Mouse (Mus musculus) forebrain, embryonic 13.5 days (tissue): ENCODE data around the gene Cebpa. TPM values are rescaled to one million over a fixed set of nuclear protein-coding genes. Genes with fewer than 3 reads are reported as not detected.

Experiments
- ATAC-seq: fragments of 200-750 bp; cut with Nextera tagmentation; 2 replicates; pipeline ENCODE4 v1.8.0; 2017
- H3K27ac ChIP-seq: fragments of 300-500 bp; sonication (generic); 2 replicates; pipeline ENCODE4 v1.5.1; 2015; ENCODE audit warnings: inconsistent platforms, mild to moderate bottlenecking, moderate library complexity
- H3K27me3 ChIP-seq: fragments of 300-500 bp; sonication (generic); 2 replicates; pipeline ENCODE4 v1.6.1; 2015; ENCODE audit warnings: mild to moderate bottlenecking, inconsistent platforms
- H3K36me3 ChIP-seq: fragments of 300-500 bp; sonication (generic); 2 replicates; pipeline ENCODE4 v1.6.1; 2015; ENCODE audit warnings: mild to moderate bottlenecking, inconsistent platforms; ENCODE audit not compliant: poor library complexity, severe bottlenecking
- H3K4me1 ChIP-seq: fragments of 300-500 bp; sonication (generic); 2 replicates; pipeline ENCODE4 v1.6.1; 2015; ENCODE audit warnings: inconsistent platforms
- H3K4me2 ChIP-seq: fragments of 300-500 bp; sonication (generic); 2 replicates; pipeline ENCODE4 v1.6.1; 2015; ENCODE audit warnings: inconsistent platforms, mild to moderate bottlenecking, moderate library complexity
- H3K4me3 ChIP-seq: fragments of 300-500 bp; sonication (generic); 2 replicates; pipeline ENCODE4 v1.5.1; 2015; ENCODE audit warnings: mild to moderate bottlenecking, inconsistent platforms
- H3K9ac ChIP-seq: fragments of 300-500 bp; sonication (generic); 2 replicates; pipeline ENCODE4 v1.6.1; 2015; ENCODE audit warnings: mild to moderate bottlenecking, inconsistent platforms
- H3K9me3 ChIP-seq: fragments of 300-500 bp; sonication (generic); replicated peaks from 2 replicates; pipeline ENCODE4 v1.6.1; 2016; ENCODE audit warnings: inconsistent platforms
- whole genome bisulfite sequencing: fragments of 180-500 bp; shearing (Covaris S2); methylation state at CpG from one replicate; pipeline ENCODE4 v1.1.7; 2015; 5-methylcytosine and 5-hydroxymethylcytosine counted together
- polyA plus RNA-seq: library from polyadenylated mRNA; unstranded; fragments of >200 nt; fragmentation: Nextera tagmentation; extraction: Ambion mirVana; gene quantifications from 2 replicates; pipeline ENCODE4 v1.2.1, GENCODE M21; 2015

Cebpa gene
- polyA plus RNA-seq, 1 experiment from 2014 or later: 0.35 TPM

DNA sequence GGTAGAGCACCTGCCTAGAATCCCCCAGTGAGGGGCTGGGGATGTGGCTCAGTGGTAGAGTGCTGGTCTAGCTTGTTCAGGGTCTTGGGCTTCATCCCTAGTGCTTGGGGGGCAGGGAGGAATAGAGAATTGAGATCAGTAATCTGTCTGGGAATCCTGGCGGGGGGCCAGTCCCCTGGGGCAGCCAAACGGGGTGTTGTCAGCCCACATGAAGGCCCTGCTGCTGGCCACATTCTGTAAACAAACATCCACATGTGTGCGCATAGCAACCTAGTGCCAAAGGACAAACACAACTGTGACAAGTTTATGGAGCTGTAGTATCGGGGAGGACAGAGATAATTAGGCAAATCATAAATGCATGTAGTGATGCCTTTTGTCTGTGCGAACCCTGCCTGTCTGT, 15.5 kb downstream of the Cebpa start:
- Histone ChIP-seq H3K27me3 (no peaks in the 10 kb centered on the region), H3K4me1 (peaks cover 4% of the 10 kb centered on the region; the same call in 1 of the 2 replicates), H3K27ac (no peak overlapping the region), H3K4me2 (no peak overlapping the region), H3K36me3 (no peaks in the 10 kb centered on the region), H3K9me3 (no peaks in the 10 kb centered on the region), H3K4me3 (no peak overlapping the region), H3K9ac (no peak overlapping the region)
- WGBS: 41% methylated on average over 5 of the region's 5 CpGs
- no peak for ATAC-seq

DNA sequence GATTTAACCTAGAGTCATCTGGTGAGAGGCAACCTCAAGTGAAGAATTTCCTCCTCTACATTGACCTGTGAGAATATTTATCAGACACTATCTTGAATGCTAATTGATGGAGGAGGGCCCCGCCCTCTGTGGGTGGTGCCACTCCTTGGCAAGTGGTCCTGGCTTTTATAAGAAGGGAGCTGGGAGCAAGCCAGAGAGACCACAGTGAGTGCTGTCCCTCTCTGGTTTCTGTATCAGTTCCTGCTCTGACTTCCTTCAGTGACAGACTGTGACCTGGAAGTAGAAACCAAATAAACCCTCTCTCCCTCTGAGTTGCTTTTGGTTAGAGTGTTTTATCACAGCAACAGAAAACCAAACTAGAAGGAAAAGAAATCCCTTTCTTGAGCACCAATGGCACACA, 18.4 kb downstream of the Cebpa start:
- no peak overlapping the region for H3K9ac ChIP-seq
- WGBS: 96% methylated on average over 1 of the region's 1 CpGs
- no peaks in the 10 kb centered on the region for H3K36me3 ChIP-seq
- no peak overlapping the region for H3K27ac ChIP-seq
- H3K9me3 ChIP-seq: no peaks in the 10 kb centered on the region
- H3K4me1 ChIP-seq: peaks cover 4% of the 10 kb centered on the region; the same call in 1 of the 2 replicates
- ATAC-seq: no peak
- H3K27me3 ChIP-seq: no peaks in the 10 kb centered on the region
- H3K4me3 ChIP-seq: no peak overlapping the region
- H3K4me2 ChIP-seq: no peak overlapping the region

DNA sequence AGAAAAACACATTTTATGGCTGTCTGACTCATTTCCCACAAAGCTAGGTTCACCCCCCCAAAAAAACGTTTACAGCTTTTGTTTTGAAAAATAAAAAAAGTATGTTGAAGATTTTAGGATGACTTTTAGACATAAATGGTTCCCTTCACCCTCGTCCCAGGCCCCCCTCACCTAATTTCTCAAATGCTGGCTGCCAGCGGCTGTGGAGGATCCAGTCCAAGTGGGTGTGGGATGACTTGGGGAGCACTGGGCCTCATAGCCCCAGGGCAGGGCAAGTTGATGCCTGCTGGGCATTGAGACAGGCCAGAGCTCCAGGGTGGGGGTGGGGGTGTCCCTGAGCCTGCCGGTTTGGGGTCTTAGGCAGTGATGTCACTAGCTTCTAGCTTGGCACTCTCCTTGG, 19.4 kb downstream of the Cebpa start:
- Histone ChIP-seq H3K9ac (no peak overlapping the region), H3K9me3 (no peaks in the 10 kb centered on the region), H3K27ac (no peak overlapping the region), H3K36me3 (no peaks in the 10 kb centered on the region), H3K4me2 (no peak overlapping the region), H3K4me1 (peaks cover 4% of the 10 kb centered on the region; the same call in 1 of the 2 replicates), H3K27me3 (no peaks in the 10 kb centered on the region), H3K4me3 (no peak overlapping the region)
- WGBS: 57% methylated on average over 4 of the region's 4 CpGs
- ATAC-seq: no peak

DNA sequence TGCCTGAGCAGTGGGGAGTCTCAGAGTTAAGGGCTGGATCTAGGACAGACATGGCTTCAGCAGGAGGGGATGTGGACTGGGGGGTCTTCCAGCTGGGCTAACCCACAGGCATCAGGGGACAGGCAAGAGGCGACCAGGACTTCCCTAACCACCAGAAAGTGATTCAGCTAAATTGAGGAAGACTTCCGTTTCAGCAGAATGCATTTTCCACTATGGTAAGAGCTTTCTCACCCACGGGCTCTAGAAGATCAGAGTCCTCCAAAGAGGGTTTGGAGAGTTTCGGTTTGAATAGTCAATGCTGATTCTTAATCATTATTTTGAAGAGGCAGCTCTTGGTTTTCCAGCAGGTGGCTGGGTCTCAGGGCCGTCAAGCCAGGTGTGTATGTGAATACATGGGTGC, 20.8 kb downstream of the Cebpa start:
- WGBS: 83% methylated on average over 5 of the region's 5 CpGs
- Histone ChIP-seq H3K4me3 (no peak overlapping the region), H3K27ac (no peak overlapping the region), H3K4me1 (peaks cover under 1% of the 10 kb centered on the region; the same call in 1 of the 2 replicates), H3K9me3 (no peaks in the 10 kb centered on the region), H3K4me2 (no peak overlapping the region), H3K27me3 (no peaks in the 10 kb centered on the region), H3K36me3 (no peaks in the 10 kb centered on the region), H3K9ac (no peak overlapping the region)
- no peak for ATAC-seq

DNA sequence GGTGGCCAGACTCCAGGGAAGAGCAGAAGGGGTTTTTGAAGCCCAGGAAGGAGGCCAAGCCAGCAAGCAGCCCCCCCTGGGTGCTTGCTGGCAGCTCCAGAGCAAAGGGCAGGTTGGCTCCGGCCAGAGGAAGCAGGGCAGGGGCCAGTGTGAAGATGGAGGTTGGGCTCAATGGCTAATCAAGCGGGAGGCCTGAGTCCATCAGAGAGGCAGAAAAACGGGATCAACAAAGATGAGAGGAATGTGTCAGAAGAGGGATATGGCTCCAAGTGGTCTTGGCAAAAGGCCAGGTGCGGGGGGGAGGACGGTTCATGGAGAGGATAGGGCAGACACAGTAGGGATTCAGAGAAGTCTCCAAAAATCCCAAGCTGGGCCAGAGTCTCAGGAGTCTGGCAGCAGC, 22.4 kb downstream of the Cebpa start:
- ATAC-seq: no peak
- no peaks in the 10 kb centered on the region for H3K36me3 ChIP-seq
- H3K9me3 ChIP-seq: no peaks in the 10 kb centered on the region
- no peaks in the 10 kb centered on the region for H3K27me3 ChIP-seq
- H3K4me3 ChIP-seq: no peak overlapping the region
- WGBS: 56% methylated on average over 5 of the region's 5 CpGs
- H3K27ac ChIP-seq: no peak overlapping the region
- no peak overlapping the region for H3K4me2 ChIP-seq
- H3K4me1 ChIP-seq: no peaks in the 10 kb centered on the region
- H3K9ac ChIP-seq: no peak overlapping the region

DNA sequence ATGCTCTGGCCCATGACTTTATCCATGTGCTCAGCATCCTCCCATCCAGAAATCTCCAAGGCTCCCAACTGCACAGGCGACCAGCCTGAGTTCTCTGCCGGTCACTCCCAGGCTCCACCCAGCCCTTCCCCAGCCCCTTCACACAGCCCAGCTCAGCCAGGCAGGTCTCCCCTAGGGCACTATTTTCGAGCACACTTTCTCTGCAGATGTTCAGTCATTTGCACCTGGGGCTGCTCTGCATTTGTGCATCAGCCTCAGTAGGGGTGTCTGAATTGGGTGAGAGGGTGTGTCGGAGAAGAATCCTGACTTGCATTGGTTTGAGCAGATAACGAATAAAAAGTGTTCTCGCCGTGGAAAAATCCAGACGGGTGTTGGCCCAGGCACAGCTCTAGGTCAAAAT, 23.4 kb downstream of the Cebpa start:
- 73% methylated on average over 8 of the region's 8 CpGs for WGBS
- no peak for ATAC-seq
- Histone ChIP-seq H3K9me3 (no peaks in the 10 kb centered on the region), H3K27ac (no peak overlapping the region), H3K27me3 (no peaks in the 10 kb centered on the region), H3K4me1 (no peaks in the 10 kb centered on the region), H3K36me3 (no peaks in the 10 kb centered on the region), H3K4me3 (no peak overlapping the region), H3K4me2 (no peak overlapping the region), H3K9ac (no peak overlapping the region)

DNA sequence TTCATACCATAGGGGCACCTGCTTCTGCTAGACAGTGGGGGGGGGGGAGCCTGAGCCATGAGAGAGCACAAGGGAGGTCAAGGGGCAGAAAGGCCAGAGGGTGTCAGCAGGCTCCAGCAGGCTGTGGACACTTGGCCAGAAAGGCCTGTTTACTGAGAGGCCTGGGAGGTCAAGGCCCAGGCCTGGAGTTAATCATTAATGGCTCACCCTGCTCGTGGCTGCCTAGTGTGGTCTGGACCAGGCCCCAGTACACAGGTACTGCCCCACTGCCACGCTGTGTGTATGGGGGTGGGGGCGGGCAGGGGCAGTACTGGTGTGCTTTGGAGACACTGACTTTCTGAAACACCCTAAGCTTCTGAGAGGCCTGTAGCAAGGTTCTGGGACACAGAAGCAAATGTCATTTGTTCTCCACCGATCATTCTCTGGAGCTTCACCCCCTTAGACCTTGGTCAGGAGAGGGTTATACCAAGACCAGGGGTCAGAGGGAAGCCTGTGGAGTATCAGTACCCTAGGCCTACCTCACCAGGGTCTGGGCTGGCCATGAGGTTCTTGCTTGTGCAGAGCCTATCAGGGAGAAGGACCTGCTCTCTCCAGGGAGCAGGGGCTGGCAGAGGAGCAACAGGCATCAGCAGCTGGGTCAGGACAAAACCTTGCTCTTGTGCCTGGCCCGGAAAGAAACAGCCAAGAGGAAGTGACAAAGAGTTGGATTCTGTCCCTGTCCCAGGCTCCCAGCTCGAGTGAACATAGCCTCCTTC, 24.9 kb downstream of the Cebpa start:
- Histone ChIP-seq H3K4me2 (no peak overlapping the region), H3K9me3 (no peaks in the 10 kb centered on the region), H3K36me3 (no peaks in the 10 kb centered on the region), H3K9ac (no peak overlapping the region), H3K27ac (no peak overlapping the region), H3K4me3 (no peak overlapping the region), H3K27me3 (no peaks in the 10 kb centered on the region), H3K4me1 (no peaks in the 10 kb centered on the region)
- no peak for ATAC-seq
- 77% methylated on average over 6 of the region's 6 CpGs for WGBS

DNA sequence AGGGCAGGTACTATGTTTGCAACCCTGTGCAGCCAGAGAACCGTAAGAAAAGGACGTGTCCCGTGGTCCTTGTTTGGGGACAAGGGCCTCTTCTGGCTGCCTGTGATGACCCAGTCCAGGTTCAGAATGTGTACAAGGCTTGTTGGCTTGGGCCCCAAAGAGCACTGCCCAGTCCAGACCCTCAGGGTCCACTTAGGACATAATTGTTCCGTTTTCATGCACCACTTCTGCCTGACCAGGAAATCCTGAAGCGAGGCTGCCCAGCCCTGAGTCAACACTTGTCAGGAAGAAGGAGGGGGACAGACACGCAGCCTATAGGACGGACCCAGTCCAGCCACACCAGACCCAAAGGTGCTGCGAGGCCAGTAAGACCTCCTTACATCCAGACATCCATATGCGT, 26.0 kb downstream of the Cebpa start:
- no peaks in the 10 kb centered on the region for H3K4me1 ChIP-seq
- H3K4me3 ChIP-seq: no peak overlapping the region

DNA sequence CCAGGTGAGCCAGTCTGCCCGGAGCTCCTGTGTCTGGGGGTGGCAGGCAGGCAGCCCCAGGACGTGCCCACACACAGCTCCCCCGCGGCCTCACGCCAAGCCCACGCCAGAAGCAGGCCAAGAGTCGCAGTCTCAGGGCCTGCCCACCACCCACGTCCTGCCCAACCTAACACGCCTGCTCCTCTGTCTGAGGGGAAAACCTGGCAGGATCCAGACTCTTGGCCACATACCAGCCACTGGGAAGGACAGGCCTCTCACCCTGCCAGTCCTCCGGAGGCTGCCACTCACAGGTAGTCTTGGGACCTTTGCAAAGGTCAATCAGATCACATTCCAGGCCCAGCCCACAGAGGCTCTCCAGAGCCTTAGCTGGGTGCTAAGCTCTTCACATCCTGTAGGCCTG, 27.2 kb downstream of the Cebpa start:
- no peak for ATAC-seq
- Histone ChIP-seq H3K27me3 (no peaks in the 10 kb centered on the region), H3K4me3 (no peak overlapping the region), H3K4me2 (no peak overlapping the region), H3K9me3 (no peaks in the 10 kb centered on the region), H3K9ac (no peak overlapping the region), H3K27ac (no peak overlapping the region), H3K36me3 (no peaks in the 10 kb centered on the region), H3K4me1 (no peaks in the 10 kb centered on the region)
- 70% methylated on average over 10 of the region's 10 CpGs for WGBS

More for the DNA sequence above, 26.0 kb downstream of the Cebpa start:
- no peak overlapping the region for H3K4me2 ChIP-seq
- no peaks in the 10 kb centered on the region for H3K9me3 ChIP-seq
- H3K27ac ChIP-seq: no peak overlapping the region
- no peak for ATAC-seq
- 89% methylated on average over 9 of the region's 9 CpGs for WGBS
- no peaks in the 10 kb centered on the region for H3K36me3 ChIP-seq
- no peak overlapping the region for H3K9ac ChIP-seq
- H3K27me3 ChIP-seq: no peaks in the 10 kb centered on the region

DNA sequence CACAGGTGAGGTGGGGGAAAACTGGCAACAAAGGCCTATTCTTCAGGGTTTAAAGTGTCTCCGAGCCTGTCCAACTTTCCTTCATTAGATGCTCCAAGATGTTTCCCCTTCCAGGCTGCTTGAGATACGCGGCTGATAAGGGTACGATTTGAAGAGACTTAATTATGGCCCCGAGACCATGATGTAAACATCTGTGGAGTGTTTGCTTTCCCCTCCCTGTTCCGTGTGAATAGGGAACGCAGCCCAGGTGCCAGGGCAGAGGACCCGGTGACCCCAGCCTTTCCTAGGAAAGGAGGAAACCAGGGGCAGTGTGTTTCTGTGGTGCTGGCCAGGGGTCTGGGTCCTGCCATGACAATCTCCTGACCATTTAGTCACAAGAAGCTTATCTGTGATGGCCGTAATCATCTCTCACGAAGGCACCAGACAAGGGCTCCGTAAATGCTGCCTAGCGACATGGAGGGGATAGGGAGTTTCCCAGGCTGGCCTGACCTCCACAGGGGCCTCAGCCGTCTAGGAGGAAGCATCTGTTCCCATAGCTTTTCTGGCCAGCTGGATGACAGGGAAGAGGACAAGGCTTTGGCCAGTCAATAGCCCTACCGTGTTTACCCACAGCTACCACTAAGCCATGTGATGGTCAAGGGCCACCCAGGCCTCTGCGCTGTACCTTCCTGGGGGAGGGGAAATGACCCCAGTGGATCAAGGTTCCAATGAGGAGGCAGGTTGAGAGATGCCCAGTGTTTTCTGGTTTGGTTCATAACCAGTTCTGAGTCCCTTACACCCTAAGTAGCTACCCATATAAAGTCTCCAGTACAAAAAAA, 30.7 kb downstream of the Cebpa start:
- ATAC-seq: no peak
- no peaks in the 10 kb centered on the region for H3K4me1 ChIP-seq
- no peaks in the 10 kb centered on the region for H3K27me3 ChIP-seq
- no peak overlapping the region for H3K27ac ChIP-seq
- no peak overlapping the region for H3K9ac ChIP-seq
- H3K4me3 ChIP-seq: no peak overlapping the region
- H3K4me2 ChIP-seq: no peak overlapping the region
- no peaks in the 10 kb centered on the region for H3K36me3 ChIP-seq
- 82% methylated on average over 15 of the region's 15 CpGs for WGBS
- H3K9me3 ChIP-seq: no peaks in the 10 kb centered on the region

DNA sequence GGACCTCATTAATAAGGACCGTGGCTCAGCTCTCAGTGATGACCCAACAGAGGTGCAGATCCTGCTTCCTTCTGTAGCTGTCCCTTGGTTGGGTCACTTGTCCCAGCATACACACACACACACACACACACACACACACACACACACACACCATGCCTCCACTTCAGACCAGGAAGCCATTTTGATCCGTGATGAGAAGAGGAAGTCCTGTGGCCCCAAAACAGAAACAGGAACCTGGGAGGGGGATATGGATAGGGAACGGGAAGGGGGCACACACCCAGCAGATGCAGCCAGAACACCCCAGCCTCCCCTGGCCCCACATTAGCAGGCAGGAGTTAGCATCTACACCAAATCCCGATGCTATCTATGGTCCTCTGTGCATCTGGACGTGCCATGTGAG, 31.8 kb downstream of the Cebpa start:
- no peak overlapping the region for H3K4me2 ChIP-seq
- no peak overlapping the region for H3K9ac ChIP-seq
- no peaks in the 10 kb centered on the region for H3K4me1 ChIP-seq
- no peaks in the 10 kb centered on the region for H3K9me3 ChIP-seq
- no peaks in the 10 kb centered on the region for H3K36me3 ChIP-seq
- WGBS: 85% methylated on average over 5 of the region's 5 CpGs
- H3K4me3 ChIP-seq: no peak overlapping the region
- ATAC-seq: no peak
- H3K27ac ChIP-seq: no peak overlapping the region
- 0 out of 2 replicates have a peak, but pooled peaks cover 4% of the 10 kb centered on the region for H3K27me3 ChIP-seq

DNA sequence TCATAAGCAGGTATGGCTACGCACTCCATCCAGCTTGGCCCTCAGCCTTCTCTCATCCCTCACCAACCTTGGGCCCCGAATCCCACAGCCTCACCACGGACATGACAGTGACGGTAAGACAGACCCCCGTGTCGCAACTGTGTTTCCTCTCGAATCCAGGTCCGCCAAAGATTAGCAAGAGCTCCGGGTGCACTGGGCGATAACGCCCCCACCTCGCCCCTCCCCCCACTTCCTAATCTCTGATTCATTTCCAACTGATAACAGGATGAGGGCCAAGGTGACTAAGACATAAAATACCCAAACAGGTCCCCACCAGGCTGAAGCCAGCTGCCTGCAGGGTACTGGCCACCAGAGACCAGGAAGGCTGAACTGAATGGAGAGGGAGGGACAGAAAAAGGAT, 35.4 kb downstream of the Cebpa start:
- no peak for ATAC-seq
- WGBS: 77% methylated on average over 12 of the region's 12 CpGs
- H3K4me2 ChIP-seq: no peak overlapping the region

More for the DNA sequence above, 35.4 kb downstream of the Cebpa start:
- Histone ChIP-seq H3K9ac (no peak overlapping the region), H3K27ac (no peak overlapping the region), H3K9me3 (no peaks in the 10 kb centered on the region), H3K4me1 (no peaks in the 10 kb centered on the region), H3K4me3 (no peak overlapping the region), H3K27me3 (0 out of 2 replicates have a peak, but pooled peaks cover 5% of the 10 kb centered on the region), H3K36me3 (no peaks in the 10 kb centered on the region)
